Mouse (Mus musculus) heart, embryonic 11.5 days (tissue): ENCODE results near the gene Gm13277. TPM values are rescaled to one million over a fixed set of nuclear protein-coding genes. Genes with fewer than 3 reads are reported as not detected.
"Not testable (repeated sequence)": the region's sequence is repeated elsewhere in the genome, so short reads cannot be mapped to it uniquely, and the experiment has no call there.

ENCODE experiments used
- ATAC-seq: fragments of 200-750 bp; cut with Nextera tagmentation; replicated peaks from 2 replicates; pipeline ENCODE4 v1.8.0; 2017; ENCODE audit warnings: moderate library complexity; ENCODE audit not compliant: insufficient number of reproducible peaks, low FRiP score, low TSS enrichment
- H3K27ac ChIP-seq: fragments of 300-500 bp; sonication (generic); 2 replicates; pipeline ENCODE4 v1.5.1; 2014; ENCODE audit warnings: mild to moderate bottlenecking, low read depth, low read length
- H3K27me3 ChIP-seq: fragments of 300-500 bp; sonication (generic); 2 replicates; pipeline ENCODE4 v1.6.1; 2014; ENCODE audit warnings: mild to moderate bottlenecking, low read length, mixed read lengths; ENCODE audit not compliant: control insufficient read depth, insufficient read depth
- H3K36me3 ChIP-seq: fragments of 300-500 bp; sonication (generic); 2 replicates; pipeline ENCODE4 v1.6.1; 2014; ENCODE audit warnings: mild to moderate bottlenecking, low read length, moderate library complexity, mixed read lengths; ENCODE audit not compliant: control insufficient read depth, insufficient read depth
- H3K4me1 ChIP-seq: fragments of 300-500 bp; sonication (generic); 2 replicates; pipeline ENCODE4 v1.6.1; 2014; ENCODE audit warnings: low read length; ENCODE audit not compliant: control insufficient read depth, insufficient read depth
- H3K4me2 ChIP-seq: fragments of 300-500 bp; sonication (generic); 2 replicates; pipeline ENCODE4 v1.6.1; 2014; ENCODE audit warnings: mild to moderate bottlenecking, moderate library complexity
- H3K4me3 ChIP-seq: fragments of 300-500 bp; sonication (generic); 2 replicates; pipeline ENCODE4 v1.5.1; 2014; ENCODE audit warnings: low read depth, low read length
- H3K9ac ChIP-seq: fragments of 300-500 bp; sonication (generic); 2 replicates; pipeline ENCODE4 v1.6.1; 2014; ENCODE audit warnings: mild to moderate bottlenecking, low read depth, low read length, moderate library complexity
- H3K9me3 ChIP-seq: fragments of 300-500 bp; sonication (generic); replicated peaks from 2 replicates; pipeline ENCODE4 v1.6.1; 2016; ENCODE audit warnings: low read length; ENCODE audit not compliant: control insufficient read depth
- WGBS: fragments of 180-500 bp; shearing (Covaris S2); extraction: QIAGEN DNeasy Blood & Tissue Kit; methylation state at CpG from one replicate; pipeline ENCODE4 v1.1.7; 2014; ENCODE audit not compliant: insufficient replicate concordance; 5-methylcytosine and 5-hydroxymethylcytosine counted together
- polyA plus RNA-seq: library from polyadenylated mRNA; unstranded; fragments of >200 nt; fragmentation: Nextera tagmentation; extraction: Ambion mirVana; gene quantifications from 2 replicates; pipeline ENCODE4 v1.2.1, GENCODE M21; 2014

Gene Gm13277
- polyA plus RNA-seq, 1 experiment from 2014 or later = not detected

DNA sequence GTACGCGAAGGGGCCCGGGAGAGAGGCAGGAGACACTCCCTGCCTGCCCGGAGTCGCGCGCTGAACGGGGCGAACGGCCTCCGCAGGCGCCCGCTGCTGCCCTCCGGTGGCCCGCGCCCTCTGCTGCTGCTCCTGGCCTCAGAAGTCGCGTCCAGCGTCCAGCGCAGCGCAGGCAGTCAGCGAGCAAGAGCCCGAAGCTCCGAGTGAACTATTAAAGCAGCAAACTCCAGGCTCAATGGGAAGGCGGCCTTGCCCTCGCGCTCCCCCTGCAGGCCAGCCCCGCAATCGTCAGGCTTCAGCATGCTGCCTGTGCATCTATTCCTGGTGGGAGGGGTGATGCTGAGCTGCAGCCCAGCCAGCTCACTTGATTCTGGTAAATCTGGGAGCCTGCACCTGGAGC, 11.8 kb upstream of the Gm13277 start, which contains the start of gene Gm13289:
TSS of gene Gm13289 (plus strand) at position 301 of the 400 bp plus-strand sequence.
- not testable (repeated sequence) for H3K4me3 ChIP-seq, H3K4me1 ChIP-seq, H3K4me2 ChIP-seq, ATAC-seq, H3K9ac ChIP-seq, H3K27me3 ChIP-seq, H3K36me3 ChIP-seq, H3K27ac ChIP-seq, H3K9me3 ChIP-seq
- WGBS = no CpG with 5 or more reads among the region's 29 CpGs

DNA sequence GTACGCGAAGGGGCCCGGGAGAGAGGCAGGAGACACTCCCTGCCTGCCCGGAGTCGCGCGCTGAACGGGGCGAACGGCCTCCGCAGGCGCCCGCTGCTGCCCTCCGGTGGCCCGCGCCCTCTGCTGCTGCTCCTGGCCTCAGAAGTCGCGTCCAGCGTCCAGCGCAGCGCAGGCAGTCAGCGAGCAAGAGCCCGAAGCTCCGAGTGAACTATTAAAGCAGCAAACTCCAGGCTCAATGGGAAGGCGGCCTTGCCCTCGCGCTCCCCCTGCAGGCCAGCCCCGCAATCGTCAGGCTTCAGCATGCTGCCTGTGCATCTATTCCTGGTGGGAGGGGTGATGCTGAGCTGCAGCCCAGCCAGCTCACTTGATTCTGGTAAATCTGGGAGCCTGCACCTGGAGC, 8.9 kb upstream of the Gm13277 start, which contains the start of gene Gm13272:
TSS of gene Gm13272 (plus strand) at position 301 of the 400 bp plus-strand sequence.
- not testable (repeated sequence) for H3K4me1 ChIP-seq, H3K9me3 ChIP-seq, H3K4me3 ChIP-seq, ATAC-seq, H3K27me3 ChIP-seq, H3K4me2 ChIP-seq, H3K27ac ChIP-seq, H3K9ac ChIP-seq, H3K36me3 ChIP-seq
- no CpG with 5 or more reads among the region's 29 CpGs for WGBS

DNA sequence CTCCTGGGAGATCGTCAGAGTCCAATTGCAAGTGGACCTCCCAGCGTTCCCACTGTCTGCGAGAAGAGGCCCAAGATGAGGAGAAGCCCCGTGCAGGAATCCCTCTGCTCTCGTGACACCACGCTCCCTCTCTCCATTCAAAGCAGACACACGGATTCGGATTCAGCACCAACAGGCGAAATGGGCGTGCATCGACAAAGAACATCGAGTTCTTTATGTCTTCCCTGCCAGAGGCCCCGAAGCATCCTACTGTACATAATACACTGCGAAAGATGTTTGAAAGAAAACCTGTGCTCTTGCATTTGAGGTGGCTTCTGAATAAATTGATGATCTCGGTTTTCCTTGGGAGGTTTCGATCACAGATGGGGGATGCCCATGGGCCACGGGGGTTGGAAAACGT, 8.1 kb upstream of the Gm13277 start:
- not testable (repeated sequence) for H3K36me3 ChIP-seq, H3K27me3 ChIP-seq, H3K4me1 ChIP-seq, H3K9me3 ChIP-seq, H3K4me3 ChIP-seq, H3K9ac ChIP-seq, ATAC-seq, H3K4me2 ChIP-seq, H3K27ac ChIP-seq
- WGBS = 33% methylated on average over 15 of the region's 18 CpGs

DNA sequence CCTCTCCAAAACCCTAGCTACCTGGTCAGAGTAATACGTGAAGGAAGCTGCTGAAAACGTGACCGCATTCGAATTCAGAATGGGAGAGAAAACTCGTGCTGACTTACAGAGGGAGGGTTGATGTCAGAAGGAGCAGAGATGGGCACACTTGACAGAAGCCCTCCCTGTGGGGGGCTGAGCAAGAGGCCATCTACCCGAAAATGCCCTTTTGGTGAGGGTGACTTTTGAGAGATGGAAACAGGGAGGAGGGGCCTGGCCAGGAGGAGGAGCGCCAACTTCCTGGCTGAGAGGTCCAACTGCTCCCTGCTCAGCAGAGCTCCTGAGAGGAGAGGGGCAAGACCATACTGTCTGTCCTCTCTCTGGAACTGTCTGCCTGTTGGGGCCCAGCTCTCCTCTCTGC, 6.6 kb upstream of the Gm13277 start, which contains the start of gene Ifnz:
TSS of gene Ifnz (plus strand) at position 301 of the 400 bp plus-strand sequence.
- 10% methylated on average over 3 of the region's 7 CpGs for WGBS
- H3K9me3 ChIP-seq, H3K9ac ChIP-seq, H3K27me3 ChIP-seq, H3K4me3 ChIP-seq, H3K4me1 ChIP-seq, ATAC-seq, H3K27ac ChIP-seq, H3K36me3 ChIP-seq: not testable (repeated sequence)
- peak within 1 kb of the TSS; percentile 49 for H3K4me2 ChIP-seq

DNA sequence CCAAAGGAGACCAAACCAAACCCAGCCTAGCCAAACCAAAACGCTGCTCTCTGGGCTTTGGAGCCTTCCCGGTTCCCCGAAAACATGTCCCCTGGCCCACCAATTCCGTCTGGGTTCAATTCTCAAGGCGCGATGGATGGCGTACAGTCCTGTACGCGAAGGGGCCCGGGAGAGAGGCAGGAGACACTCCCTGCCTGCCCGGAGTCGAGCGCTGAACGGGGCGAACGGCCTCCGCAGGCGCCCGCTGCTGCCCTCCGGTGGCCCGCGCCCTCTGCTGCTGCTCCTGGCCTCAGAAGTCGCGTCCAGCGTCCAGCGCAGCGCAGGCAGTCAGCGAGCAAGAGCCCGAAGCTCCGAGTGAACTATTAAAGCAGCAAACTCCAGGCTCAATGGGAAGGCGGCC, 6.1 kb upstream of the Gm13277 start:
- H3K9ac ChIP-seq, H3K9me3 ChIP-seq, ATAC-seq, H3K4me3 ChIP-seq, H3K27me3 ChIP-seq, H3K27ac ChIP-seq, H3K4me1 ChIP-seq, H3K36me3 ChIP-seq: not testable (repeated sequence)
- 0% methylated on average over 3 of the region's 31 CpGs for WGBS
- H3K4me2 ChIP-seq = peak overlapping the region; percentile 49

DNA sequence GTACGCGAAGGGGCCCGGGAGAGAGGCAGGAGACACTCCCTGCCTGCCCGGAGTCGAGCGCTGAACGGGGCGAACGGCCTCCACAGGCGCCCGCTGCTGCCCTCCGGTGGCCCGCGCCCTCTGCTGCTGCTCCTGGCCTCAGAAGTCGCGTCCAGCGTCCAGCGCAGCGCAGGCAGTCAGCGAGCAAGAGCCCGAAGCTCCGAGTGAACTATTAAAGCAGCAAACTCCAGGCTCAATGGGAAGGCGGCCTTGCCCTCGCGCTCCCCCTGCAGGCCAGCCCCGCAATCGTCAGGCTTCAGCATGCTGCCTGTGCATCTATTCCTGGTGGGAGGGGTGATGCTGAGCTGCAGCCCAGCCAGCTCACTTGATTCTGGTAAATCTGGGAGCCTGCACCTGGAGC, 3.0 kb upstream of the Gm13277 start, which contains the start of gene Gm13276:
TSS of gene Gm13276 (plus strand) at position 301 of the 400 bp plus-strand sequence.
- not testable (repeated sequence) for H3K9me3 ChIP-seq, H3K36me3 ChIP-seq, H3K4me1 ChIP-seq, ATAC-seq, H3K9ac ChIP-seq, H3K4me3 ChIP-seq, H3K27me3 ChIP-seq, H3K27ac ChIP-seq, H3K4me2 ChIP-seq
- WGBS = no CpG with 5 or more reads among the region's 27 CpGs

DNA sequence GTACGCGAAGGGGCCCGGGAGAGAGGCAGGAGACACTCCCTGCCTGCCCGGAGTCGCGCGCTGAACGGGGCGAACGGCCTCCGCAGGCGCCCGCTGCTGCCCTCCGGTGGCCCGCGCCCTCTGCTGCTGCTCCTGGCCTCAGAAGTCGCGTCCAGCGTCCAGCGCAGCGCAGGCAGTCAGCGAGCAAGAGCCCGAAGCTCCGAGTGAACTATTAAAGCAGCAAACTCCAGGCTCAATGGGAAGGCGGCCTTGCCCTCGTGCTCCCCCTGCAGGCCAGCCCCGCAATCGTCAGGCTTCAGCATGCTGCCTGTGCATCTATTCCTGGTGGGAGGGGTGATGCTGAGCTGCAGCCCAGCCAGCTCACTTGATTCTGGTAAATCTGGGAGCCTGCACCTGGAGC, 2.8 kb downstream of the Gm13277 start, which contains the start of gene Gm13278:
TSS of gene Gm13278 (plus strand) at position 301 of the 400 bp plus-strand sequence.
- not testable (repeated sequence) for H3K27ac ChIP-seq, H3K36me3 ChIP-seq, H3K9ac ChIP-seq, ATAC-seq, H3K27me3 ChIP-seq, H3K4me1 ChIP-seq, H3K4me3 ChIP-seq, H3K9me3 ChIP-seq, H3K4me2 ChIP-seq
- WGBS = no CpG with 5 or more reads among the region's 28 CpGs

DNA sequence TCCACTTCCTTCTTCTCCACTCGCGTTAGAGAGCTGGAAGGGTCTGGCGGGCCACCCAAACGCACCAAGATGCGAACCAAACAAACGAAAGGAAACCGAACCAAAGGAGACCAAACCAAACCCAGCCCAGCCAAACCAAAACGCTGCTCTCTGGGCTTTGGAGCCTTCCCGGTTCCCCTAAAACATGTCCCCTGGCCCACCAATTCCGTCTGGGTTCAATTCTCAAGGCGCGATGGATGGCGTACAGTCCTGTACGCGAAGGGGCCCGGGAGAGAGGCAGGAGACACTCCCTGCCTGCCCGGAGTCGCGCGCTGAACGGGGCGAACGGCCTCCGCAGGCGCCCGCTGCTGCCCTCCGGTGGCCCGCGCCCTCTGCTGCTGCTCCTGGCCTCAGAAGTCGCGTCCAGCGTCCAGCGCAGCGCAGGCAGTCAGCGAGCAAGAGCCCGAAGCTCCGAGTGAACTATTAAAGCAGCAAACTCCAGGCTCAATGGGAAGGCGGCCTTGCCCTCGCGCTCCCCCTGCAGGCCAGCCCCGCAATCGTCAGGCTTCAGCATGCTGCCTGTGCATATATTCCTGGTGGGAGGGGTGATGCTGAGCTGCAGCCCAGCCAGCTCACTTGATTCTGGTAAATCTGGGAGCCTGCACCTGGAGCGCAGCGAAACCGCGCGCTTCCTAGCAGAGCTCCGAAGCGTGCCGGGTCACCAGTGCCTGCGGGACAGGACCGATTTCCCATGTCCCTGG, 5.7 kb downstream of the Gm13277 start, which contains the start of gene Gm13275:
TSS of gene Gm13275 (plus strand) at position 552 of the 740 bp plus-strand sequence.
- not testable (repeated sequence) for ATAC-seq, H3K4me1 ChIP-seq, H3K4me3 ChIP-seq, H3K27me3 ChIP-seq, H3K36me3 ChIP-seq, H3K9ac ChIP-seq, H3K27ac ChIP-seq, H3K9me3 ChIP-seq, H3K4me2 ChIP-seq
- WGBS = 0% methylated on average over 11 of the region's 52 CpGs

DNA sequence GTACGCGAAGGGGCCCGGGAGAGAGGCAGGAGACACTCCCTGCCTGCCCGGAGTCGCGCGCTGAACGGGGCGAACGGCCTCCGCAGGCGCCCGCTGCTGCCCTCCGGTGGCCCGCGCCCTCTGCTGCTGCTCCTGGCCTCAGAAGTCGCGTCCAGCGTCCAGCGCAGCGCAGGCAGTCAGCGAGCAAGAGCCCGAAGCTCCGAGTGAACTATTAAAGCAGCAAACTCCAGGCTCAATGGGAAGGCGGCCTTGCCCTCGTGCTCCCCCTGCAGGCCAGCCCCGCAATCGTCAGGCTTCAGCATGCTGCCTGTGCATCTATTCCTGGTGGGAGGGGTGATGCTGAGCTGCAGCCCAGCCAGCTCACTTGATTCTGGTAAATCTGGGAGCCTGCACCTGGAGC, 8.7 kb downstream of the Gm13277 start, which contains the start of gene Gm13279:
TSS of gene Gm13279 (plus strand) at position 301 of the 400 bp plus-strand sequence.
- WGBS = no CpG with 5 or more reads among the region's 28 CpGs
- H3K27me3 ChIP-seq, H3K9ac ChIP-seq, H3K9me3 ChIP-seq, H3K4me3 ChIP-seq, H3K27ac ChIP-seq, H3K4me2 ChIP-seq, ATAC-seq, H3K36me3 ChIP-seq, H3K4me1 ChIP-seq: not testable (repeated sequence)
